Mouse (Mus musculus) Patski (cell line): ENCODE results near the gene Gm10065. TPM values are rescaled to one million over a fixed set of nuclear protein-coding genes. Genes with fewer than 3 reads are reported as not detected.
A peak's percentile ranks its signal among the peaks of the same experiment; 100 is the strongest.
"Not testable (repeated sequence)": the region's sequence is repeated elsewhere in the genome, so short reads cannot be mapped to it uniquely, and the experiment has no call there.

ENCODE experiments used
- ATAC-seq: fragments of 100-300 bp; one replicate; pipeline ENCODE4 v1.8.0; 2021
- CTCF ChIA-PET: fragments of 350-600 bp; sonication (Branson Sonifier 250); formaldehyde crosslinking; loops from one replicate; lab custom pipeline; 2022; ENCODE audit warnings: inconsistent platforms; lab: Charles Lee
- POLR2A ChIA-PET: fragments of 350-600 bp; sonication (Branson Sonifier 250); formaldehyde crosslinking; loops from one replicate; lab custom pipeline; 2022; ENCODE audit warnings: antibody characterized with exemption, inconsistent platforms; lab: Charles Lee
- DNase-seq: peaks from one replicate; pipeline ENCODE4 v3.0.0-alpha.2; 2011; ENCODE audit warnings: low read depth, low spot score
- H3K27me3 ChIP-seq: fragments of 371-371 bp; one replicate; pipeline ENCODE4 v1.5.1; 2021
- CTCF ChIP-seq: fragments of 100-300 bp; IDR thresholded peaks from one replicate; pipeline ENCODE4 v1.5.1; 2021
- in situ Hi-C: fragments of 300-500 bp; cut with MboI; formaldehyde crosslinking; loops from 3 replicates; pipeline ENCODE4 v1.11.1; 2018; ENCODE audit warnings: low pct_unique_long_range_greater_than_20kb, mixed read lengths
- polyA plus RNA-seq: library from polyadenylated mRNA; unstranded; gene quantifications from one replicate; pipeline ENCODE4 v1.2.3, GENCODE M21; 2021

Gm10065 gene
- not detected for polyA plus RNA-seq

DNA sequence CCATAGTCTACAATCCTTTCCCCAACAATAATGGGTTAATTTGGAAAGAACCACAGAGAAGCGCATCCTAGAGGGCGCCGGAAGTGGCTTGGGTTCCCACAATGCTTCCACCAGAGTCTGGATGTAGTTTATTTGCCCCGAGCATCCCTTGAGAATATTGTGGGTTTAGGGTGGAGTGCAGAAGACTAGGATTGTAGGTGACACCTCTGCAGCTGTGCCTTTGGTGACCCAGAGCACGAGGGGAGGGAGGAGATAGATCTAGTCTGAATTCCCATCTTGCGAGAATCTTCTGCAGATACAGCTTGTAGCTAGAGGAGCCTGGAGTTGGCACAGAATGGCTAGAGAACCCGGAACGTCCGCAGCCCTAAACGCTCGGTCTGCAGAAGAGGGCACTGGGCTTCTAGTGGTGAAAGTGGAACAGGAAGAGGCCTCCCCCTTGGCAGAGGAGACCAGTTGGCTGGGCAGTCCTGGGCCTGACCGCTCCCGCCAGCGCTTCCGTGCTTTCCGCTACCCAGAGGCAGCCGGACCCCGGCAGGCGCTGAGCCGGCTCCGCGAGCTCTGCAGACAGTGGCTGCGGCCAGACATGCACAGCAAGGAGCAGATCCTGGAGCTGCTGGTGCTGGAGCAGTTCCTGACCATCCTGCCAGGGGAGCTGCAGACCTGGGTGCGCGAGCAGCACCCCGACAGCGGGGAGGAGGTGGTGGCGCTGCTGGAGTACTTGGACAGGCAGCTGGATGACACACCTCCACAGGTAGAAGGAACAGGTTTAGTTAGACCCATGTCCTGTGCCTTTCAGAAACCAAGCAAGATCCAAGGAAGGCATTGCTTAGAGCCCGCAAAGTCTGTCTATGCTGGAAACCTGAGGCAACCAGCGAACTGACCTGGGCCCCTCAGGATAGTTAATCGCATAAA, at the start of gene Gm10065, which contains the start of gene Zkscan4:
Gene Gm10065 (minus strand): TSS at position 683 of the 912 bp plus-strand sequence.
Gene Zkscan4 (plus strand): TSS at position 149 of the 912 bp plus-strand sequence.
- POLR2A ChIA-PET, result not testable (repeated sequence)

DNA sequence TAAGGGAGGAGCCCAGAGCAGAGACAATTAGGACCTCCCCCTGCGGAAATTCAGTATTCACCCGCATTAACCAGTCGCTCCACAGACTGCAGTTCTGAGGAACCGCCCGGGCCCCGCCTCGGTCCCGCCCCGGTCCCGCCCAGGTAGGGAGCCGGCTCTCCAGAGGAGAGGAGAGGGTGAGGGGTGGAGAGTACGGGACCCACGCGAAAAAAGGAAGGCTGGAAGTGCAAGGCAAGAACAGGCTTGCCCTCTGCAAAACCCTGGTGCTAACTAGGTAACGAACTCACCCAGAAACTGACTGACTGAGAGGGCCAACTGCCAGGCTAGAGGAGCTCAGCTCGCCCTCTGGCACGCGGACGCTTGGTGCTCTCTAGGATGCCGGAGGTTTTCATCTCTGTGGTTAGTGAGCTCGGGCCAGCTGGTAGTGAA, 27.0 kb upstream of the Gm10065 start:
- peaks cover 8% of the 10 kb centered on the region for H3K27me3 ChIP-seq
- TF ChIP-seq CTCF, result no peak
- in situ Hi-C loops, result no loop called here
- ChIA-PET POLR2A (interaction anchor here (1.2 kb wide), 1 partner anchor 12 kb away, joined by 3 read pairs; no protein-coding TSS in a partner anchor), CTCF (interaction anchor here (0.7 to 1.2 kb wide), 2 partner anchors 26 to 53 kb away, joined by 3 read pairs; partner anchors contain the start of gene Zscan26)
- ATAC-seq (peak; percentile 99), DNase-seq (peak; percentile 47)

More for the DNA sequence above, at the start of gene Gm10065, which contains the start of gene Zkscan4:
- in situ Hi-C loops, H3K27me3 ChIP-seq: not testable (repeated sequence)
- CTCF ChIA-PET, result interaction anchor here (0.9 kb wide), 1 partner anchor 16 kb away, joined by 3 read pairs; no protein-coding TSS in a partner anchor
- DNase-seq (peak; percentile 4), ATAC-seq (peak; percentile 89)

DNA sequence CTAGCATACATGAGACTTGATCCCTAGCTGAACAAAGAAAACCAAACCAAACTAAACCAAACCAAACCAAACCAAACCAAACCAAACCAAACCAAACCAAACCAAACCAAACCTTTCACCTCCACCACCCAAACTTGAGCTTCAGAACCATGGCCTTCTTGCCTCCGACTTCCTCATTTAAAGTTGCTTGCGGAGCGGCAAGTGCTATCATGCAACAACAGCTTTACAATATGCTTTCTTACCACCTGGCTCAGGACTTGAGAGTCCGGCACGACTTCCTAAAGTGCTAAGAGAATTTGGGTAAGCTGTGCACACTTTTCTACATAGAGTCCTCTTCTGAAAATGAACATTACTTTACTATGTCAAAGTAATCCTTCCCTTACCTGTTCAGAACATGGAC, 23.1 kb upstream of the Gm10065 start:
- no peak for ATAC-seq
- CTCF ChIA-PET, result interaction anchor here (1.2 to 1.5 kb wide), 2 partner anchors 11 to 22 kb away, joined by 3 to 5 read pairs; no protein-coding TSS in a partner anchor
- in situ Hi-C loops, result no loop called here

DNA sequence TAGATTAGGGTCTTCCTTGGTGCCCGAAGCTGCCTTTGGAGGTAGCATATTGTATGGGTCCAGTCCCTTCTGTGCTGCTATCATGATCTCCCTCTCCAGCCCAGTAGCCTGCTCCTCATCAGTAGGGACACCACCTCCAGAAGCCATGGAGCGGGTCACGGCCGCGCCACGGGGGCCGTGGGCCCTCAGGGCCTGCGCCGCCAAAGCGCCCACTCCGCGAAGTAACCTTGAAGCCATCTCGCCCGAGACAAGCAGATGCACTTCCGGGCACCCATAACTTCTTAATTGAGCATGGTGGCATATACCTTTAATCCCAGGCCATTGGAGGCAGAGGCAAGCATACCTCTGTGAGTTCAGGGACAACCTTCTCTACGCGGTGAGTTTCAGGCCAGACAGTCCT, 21.9 kb upstream of the Gm10065 start, which contains the start of gene Gm11273:
Gene Gm11273 (minus strand): TSS at position 237 of the 400 bp plus-strand sequence.
- ATAC-seq, CTCF ChIA-PET, DNase-seq, POLR2A ChIA-PET, in situ Hi-C loops: not testable (repeated sequence)
- peaks cover 20% of the 10 kb centered on the region for H3K27me3 ChIP-seq

More for the DNA sequence above, 23.1 kb upstream of the Gm10065 start:
- TF ChIP-seq CTCF, result no peak
- no peak for DNase-seq
- peaks cover 20% of the 10 kb centered on the region for H3K27me3 ChIP-seq
- POLR2A ChIA-PET, result no interaction called here

DNA sequence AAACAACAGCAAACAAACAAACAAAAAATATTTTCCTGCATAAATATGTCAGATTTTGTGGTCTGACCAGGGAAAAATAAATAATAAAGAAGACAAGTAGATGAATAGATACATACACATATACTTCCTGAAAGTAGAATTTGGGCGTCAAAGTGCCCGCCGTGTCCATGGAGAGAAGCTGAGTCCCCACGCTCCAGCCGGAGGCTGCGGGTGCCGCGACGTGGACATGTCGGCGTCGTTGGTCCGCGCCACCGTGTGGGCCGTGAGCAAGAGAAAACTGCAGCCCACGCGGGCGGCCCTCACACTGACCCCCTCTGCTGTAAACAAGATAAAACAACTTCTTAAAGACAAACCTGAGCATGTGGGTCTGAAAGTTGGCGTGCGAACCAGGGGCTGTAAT, 15.8 kb upstream of the Gm10065 start, which contains the start of gene AK157302:
Gene AK157302 (plus strand): TSS at position 144 of the 400 bp plus-strand sequence.
- no peak for ATAC-seq
- TF ChIP-seq CTCF, result no peak
- POLR2A ChIA-PET, result no interaction called here
- no peak for DNase-seq
- CTCF ChIA-PET, result no interaction called here
- in situ Hi-C loops, result no loop called here
- H3K27me3 ChIP-seq, result peaks cover 15% of the 10 kb centered on the region

DNA sequence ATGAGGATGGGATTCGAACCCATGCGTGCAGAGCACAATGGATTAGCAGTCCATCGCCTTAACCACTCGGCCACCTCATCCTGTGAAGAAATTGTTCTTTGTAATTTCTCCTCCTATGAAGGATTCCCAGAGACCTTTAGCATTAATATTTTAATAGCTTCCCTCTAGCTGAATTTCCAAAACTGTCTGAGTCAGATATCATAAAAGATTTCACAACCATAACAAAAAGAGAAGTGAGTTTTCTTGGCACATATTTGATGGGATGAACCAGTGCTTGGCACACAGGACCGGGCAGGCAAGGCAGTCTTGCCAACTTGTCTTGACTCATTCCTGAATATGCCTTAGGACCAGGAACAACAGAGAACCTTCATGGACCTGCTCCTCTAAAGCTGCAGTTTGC, 13.6 kb upstream of the Gm10065 start:
- TF ChIP-seq CTCF, result no peak
- peaks cover 8% of the 10 kb centered on the region for H3K27me3 ChIP-seq
- ATAC-seq, result no peak
- in situ Hi-C loops, result no loop called here
- ChIA-PET CTCF (no interaction called here), POLR2A (no interaction called here)
- DNase-seq, result no peak

DNA sequence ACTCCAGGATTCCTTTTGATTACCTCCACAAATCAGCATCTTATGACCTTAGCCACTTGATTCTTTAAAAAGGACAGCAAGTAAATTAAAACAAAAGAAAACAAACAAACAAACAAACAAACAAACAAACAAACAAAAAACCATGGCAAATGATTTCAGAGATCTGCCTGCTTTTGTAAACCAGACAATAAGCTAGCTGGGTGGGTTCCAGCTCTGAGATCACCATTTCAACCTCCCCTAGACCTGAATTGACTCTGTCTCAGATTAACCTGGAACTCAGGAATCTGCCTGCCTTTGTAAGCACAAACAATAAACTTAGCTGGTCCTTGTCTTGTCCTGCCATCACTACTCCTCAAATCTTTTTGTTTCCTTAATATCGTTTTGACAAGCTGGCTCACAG, 7.6 kb upstream of the Gm10065 start:
- no peak for TF ChIP-seq CTCF
- no peak for ATAC-seq
- H3K27me3 ChIP-seq, result peaks cover 4% of the 10 kb centered on the region
- no peak for DNase-seq
- in situ Hi-C loops, result no loop called here
- POLR2A ChIA-PET, result no interaction called here
- CTCF ChIA-PET, result no interaction called here

DNA sequence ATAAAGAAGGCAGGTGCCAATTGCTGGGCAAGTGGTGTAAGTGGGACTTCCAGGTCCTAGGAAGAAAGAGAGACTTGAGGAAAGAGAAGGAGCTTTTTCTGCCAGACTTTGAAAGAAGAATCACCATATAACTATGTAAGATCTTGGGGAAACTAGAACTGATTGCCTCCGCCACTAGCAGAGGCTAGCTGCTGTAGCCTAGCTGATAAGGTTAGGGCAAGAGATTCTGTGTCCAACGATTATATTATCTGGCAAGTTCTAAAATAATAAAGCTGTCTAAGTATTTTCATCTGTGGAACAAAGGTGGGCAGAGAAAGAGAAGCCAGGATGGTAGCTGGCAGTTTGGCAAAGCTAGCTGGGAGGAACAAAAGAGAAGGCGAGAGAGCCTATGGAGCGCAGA, 6.8 kb downstream of the Gm10065 start:
- ChIA-PET CTCF (no interaction called here), POLR2A (no interaction called here)
- DNase-seq, result no peak
- no peak for TF ChIP-seq CTCF
- in situ Hi-C loops, result no loop called here
- ATAC-seq, result no peak
- peaks cover 22% of the 10 kb centered on the region for H3K27me3 ChIP-seq

DNA sequence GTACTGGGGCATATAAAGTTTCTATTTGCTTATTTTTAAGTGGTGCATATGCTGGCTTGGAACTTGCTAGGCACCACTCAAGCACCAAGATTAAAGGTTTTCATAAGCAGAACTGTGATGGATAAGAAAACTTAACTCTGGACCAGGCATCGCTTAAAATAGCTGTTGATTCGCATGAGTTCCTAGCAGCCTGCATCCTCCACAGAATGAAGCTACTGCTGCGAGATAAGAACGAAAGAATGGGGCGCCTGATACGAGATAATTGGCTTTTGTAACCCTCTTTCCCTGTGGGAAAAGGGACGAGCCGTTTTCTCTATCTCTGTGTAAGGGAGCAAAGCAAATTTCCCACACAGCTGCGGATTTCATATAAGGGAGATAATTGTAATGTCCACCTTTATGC, 10.1 kb downstream of the Gm10065 start:
- no peak for TF ChIP-seq CTCF
- H3K27me3 ChIP-seq, result peaks cover 40% of the 10 kb centered on the region
- in situ Hi-C loops, result no loop called here
- DNase-seq (no peak), ATAC-seq (no peak)
- ChIA-PET POLR2A (no interaction called here), CTCF (no interaction called here)

DNA sequence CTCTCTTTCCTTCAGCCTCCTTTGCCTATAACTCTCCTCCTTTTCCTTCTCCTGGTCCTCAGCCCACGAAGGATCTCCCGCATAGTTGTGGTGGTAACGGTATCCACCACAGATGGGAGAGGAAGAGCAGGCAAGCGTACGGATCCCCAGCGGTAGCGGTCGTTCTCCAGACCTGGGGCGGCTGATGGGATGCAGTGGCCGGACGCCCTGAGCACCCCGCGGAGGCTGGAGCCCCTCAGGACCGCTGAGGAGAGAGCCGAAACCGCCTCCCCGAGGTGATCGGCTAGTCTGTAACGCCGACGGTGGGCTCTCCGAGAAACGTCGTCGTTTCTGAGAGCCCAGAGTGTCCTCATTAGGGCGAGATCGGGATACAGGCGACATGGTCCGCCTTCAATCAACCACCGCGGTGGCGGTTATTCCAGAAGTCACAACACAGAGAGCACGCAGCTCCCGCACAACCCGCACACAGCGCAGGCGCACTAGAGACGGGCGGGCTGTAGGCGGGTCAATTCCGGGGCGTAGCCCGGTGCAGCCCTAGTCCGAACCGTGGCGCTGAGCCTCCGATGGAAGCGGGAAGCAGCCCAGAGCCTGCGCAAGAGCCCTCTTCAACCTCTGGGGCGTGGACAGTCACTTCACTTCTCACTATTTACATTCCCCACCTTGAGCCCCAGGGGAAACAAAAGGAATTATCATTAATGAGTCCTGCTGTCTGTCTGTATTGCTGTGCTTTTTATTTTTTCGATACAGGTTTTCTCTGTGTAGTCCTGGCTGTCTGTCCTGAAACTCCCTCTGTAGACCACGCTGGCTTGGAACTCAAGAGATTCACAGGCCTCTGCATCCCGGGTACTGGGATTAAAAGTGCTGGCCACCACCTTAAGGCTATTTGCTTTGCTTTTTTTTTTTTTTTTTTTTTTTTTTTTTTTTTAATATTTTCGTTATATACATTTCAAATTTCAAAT, 10.9 kb downstream of the Gm10065 start, which contains the start of gene Nkapl:
Gene Nkapl (minus strand): TSS at position 449 of the 959 bp plus-strand sequence.
- in situ Hi-C loops, result no loop called here

More for the DNA sequence above, 10.9 kb downstream of the Gm10065 start, which contains the start of gene Nkapl:
- DNase-seq (no peak), ATAC-seq (peak; percentile 93)
- ChIA-PET CTCF (no interaction called here), POLR2A (no interaction called here)
- no peak for TF ChIP-seq CTCF
- H3K27me3 ChIP-seq, result peaks cover 40% of the 10 kb centered on the region
